In genomic region chr5:100091263-100091594, GRCm38 (mm10) we compare ENCODE assay signal across 9 mouse cellular contexts. TPM values are rescaled to one million over a fixed set of nuclear protein-coding genes. Genes with fewer than 3 reads are reported as not detected.
DNase-seq lines count a peak whose midpoint lies in the region; ATAC-seq lines count a peak whose summit lies in the region.
"Had no signal": no experiment of that assay in that cellular context is flagged by ENCODE, and none has a peak within 500 bp of the region (broad histone marks: within the 10 kb centered on the region; RNA-seq: fewer than 3 reads in every experiment).

No protein-coding gene starts in this region.

- peak overlapping the region; percentile 50 for H3K4me2 ChIP-seq in heart, embryonic 14.5 days (ENCODE audit: low read length)
- peak overlapping the region; percentile 27 for H3K4me2 ChIP-seq in forebrain, embryonic 15.5 days (replicated peaks)
- peak overlapping the region; percentile 41 for H3K4me2 ChIP-seq in limb, embryonic 15.5 days

- no peaks in the 10 kb centered on the region for H3K9me3 ChIP-seq in heart, embryonic 14.5 days (ENCODE audit: control insufficient read depth, low read length)
- no peaks in the 10 kb centered on the region for H3K9me3 ChIP-seq in embryonic facial prominence, embryonic 10.5 days
- no peaks in the 10 kb centered on the region for H3K9me3 ChIP-seq in forebrain, embryonic 15.5 days
- H3K9me3 ChIP-seq in limb, embryonic 15.5 days, result no peaks in the 10 kb centered on the region

- H3K36me3 ChIP-seq in heart, embryonic 14.5 days (ENCODE audit: control insufficient read depth, insufficient read depth, low read length), result no peaks in the 10 kb centered on the region
- H3K36me3 ChIP-seq in embryonic facial prominence, embryonic 10.5 days (replicated peaks), result no peaks in the 10 kb centered on the region
- H3K36me3 ChIP-seq in forebrain, embryonic 15.5 days, result no peaks in the 10 kb centered on the region
- no peaks in the 10 kb centered on the region for H3K36me3 ChIP-seq in limb, embryonic 15.5 days

- H3K4me1 ChIP-seq in heart, embryonic 14.5 days (ENCODE audit: control insufficient read depth in 2 of 2, insufficient read depth in 2 of 2, low read length in 2 of 2), result peaks cover 3 to 16% of the 10 kb centered on the region in 2 experiments
- H3K4me1 ChIP-seq in embryonic facial prominence, embryonic 10.5 days, result peaks cover 16% of the 10 kb centered on the region
- H3K4me1 ChIP-seq in forebrain, embryonic 15.5 days, result peaks cover 26% of the 10 kb centered on the region
- H3K4me1 ChIP-seq in limb, embryonic 15.5 days, result peaks cover 12% of the 10 kb centered on the region

- H3K27ac ChIP-seq in heart, embryonic 14.5 days (replicated peaks in 1 of 2; ENCODE audit: control insufficient read depth in 1 of 2, insufficient read depth in 1 of 2, low read depth in 2 of 2, low read length in 2 of 2), result no peak overlapping the region
- H3K27ac ChIP-seq in embryonic facial prominence, embryonic 10.5 days (replicated peaks), result no peak overlapping the region
- H3K27ac ChIP-seq in forebrain, embryonic 15.5 days (replicated peaks), result peak overlapping the region; percentile 86
- H3K27ac ChIP-seq in limb, embryonic 15.5 days, result no peak overlapping the region

- intact Hi-C loops in heart, postnatal 36 days (cut with DNase I), result no loop called here

- 49% methylated on average over 10 of the region's 10 CpGs for WGBS in heart, embryonic 14.5 days
- 51% methylated on average over 10 of the region's 10 CpGs for WGBS in embryonic facial prominence, embryonic 10.5 days
- WGBS in forebrain, embryonic 15.5 days, result 19% methylated on average over 10 of the region's 10 CpGs
- WGBS in limb, embryonic 15.5 days, result 23% methylated on average over 10 of the region's 10 CpGs

- no peak for DNase-seq in heart, postnatal 36 days
- DNase-seq in embryonic facial prominence, embryonic 10.5 days (ENCODE audit: low spot score), result no peak
- no peak for DNase-seq in adipocyte (ENCODE audit: low spot score)
- no peak for DNase-seq in thymus, postnatal 4 days
- no peak for DNase-seq in layer of hippocampus, postnatal 14 days (ENCODE audit: low spot score in 2 of 2)
- DNase-seq: thymus, adult 2 months had no signal

- H3K27me3 ChIP-seq in heart, embryonic 14.5 days (ENCODE audit: control insufficient read depth, insufficient read depth, low read length), result no peaks in the 10 kb centered on the region
- H3K27me3 ChIP-seq in embryonic facial prominence, embryonic 10.5 days (replicated peaks; ENCODE audit: low read depth, poor library complexity, severe bottlenecking), result peaks cover 13% of the 10 kb centered on the region; the same call in 1 of the 2 replicates
- H3K27me3 ChIP-seq in forebrain, embryonic 15.5 days, result no peaks in the 10 kb centered on the region
- H3K27me3 ChIP-seq in limb, embryonic 15.5 days, result 0 out of 2 replicates have a peak, but pooled peaks cover 3% of the 10 kb centered on the region

- peak overlapping the region; percentile 42; the same call in 1 of the 2 replicates for H3K9ac ChIP-seq in heart, embryonic 14.5 days (ENCODE audit: low read length)
- peak overlapping the region; percentile 18 for H3K9ac ChIP-seq in forebrain, embryonic 15.5 days (replicated peaks)
- H3K9ac ChIP-seq in limb, embryonic 15.5 days, result no peak overlapping the region

- 0 out of 4 replicates have a peak overlapping the region, but pooled peaks of 1 of the 2 experiments have one; percentile 0 for H3K4me3 ChIP-seq in heart, embryonic 14.5 days (ENCODE audit: control insufficient read depth in 1 of 2, insufficient read depth in 1 of 2, low read depth in 1 of 2, low read length in 2 of 2)
- H3K4me3 ChIP-seq in embryonic facial prominence, embryonic 10.5 days, result peak overlapping the region; percentile 40; the same call in 1 of the 2 replicates
- peak overlapping the region; percentile 9; the same call in 1 of the 2 replicates for H3K4me3 ChIP-seq in forebrain, embryonic 15.5 days
- no peak overlapping the region for H3K4me3 ChIP-seq in limb, embryonic 15.5 days

- ATAC-seq in heart, embryonic 14.5 days (ENCODE audit: insufficient number of reproducible peaks, insufficient read depth, low FRiP score, low read depth), result no peak
- ATAC-seq in forebrain, embryonic 15.5 days (replicated peaks), result peak; percentile 45; the same call in 1 of the 2 replicates
- no peak for ATAC-seq in limb, embryonic 15.5 days (ENCODE audit: insufficient number of reproducible peaks, low FRiP score, low TSS enrichment, low read depth)

RNA-seq across cellular contexts. Expression of gene Enoph1, which starts 51.4 kb away (rescaled TPM):
- 24.3 and 24.5 TPM in 2 replicates for polyA plus RNA-seq in heart, embryonic 14.5 days (2014; fragmentation: Nextera tagmentation; extraction: Ambion mirVana)
- total RNA-seq in heart, postnatal 36 days (2021), result 1 to 10 TPM; 6.5 to 8.6 TPM
- polyA plus RNA-seq in embryonic facial prominence, embryonic 10.5 days (2016; fragmentation: Nextera tagmentation; extraction: Ambion mirVana), result 60.3 and 60.9 TPM in 2 replicates
- polyA plus RNA-seq in forebrain, embryonic 15.5 days (2015; fragmentation: Nextera tagmentation; extraction: Ambion mirVana), result 57.6 and 58.3 TPM in 2 replicates
- polyA plus RNA-seq in limb, embryonic 15.5 days (2015; fragmentation: Nextera tagmentation; extraction: Ambion mirVana), result 42.6 and 43.6 TPM in 2 replicates
- 10 to 100 TPM; 50.2 to 52.1 TPM for total RNA-seq in layer of hippocampus, postnatal 14 days (2021)

RNA-seq across cellular contexts. Expression of gene Hnrnpdl, which starts 51.8 kb away (rescaled TPM):
- 95.1 and 97.3 TPM in 2 replicates for polyA plus RNA-seq in heart, embryonic 14.5 days (2014; fragmentation: Nextera tagmentation; extraction: Ambion mirVana)
- 10 to 100 TPM; 60.2 to 70.6 TPM for total RNA-seq in heart, postnatal 36 days (2021)
- 214 and 235 TPM in 2 replicates for polyA plus RNA-seq in embryonic facial prominence, embryonic 10.5 days (2016; fragmentation: Nextera tagmentation; extraction: Ambion mirVana)
- 256 and 258 TPM in 2 replicates for polyA plus RNA-seq in forebrain, embryonic 15.5 days (2015; fragmentation: Nextera tagmentation; extraction: Ambion mirVana)
- 135 and 148 TPM in 2 replicates for polyA plus RNA-seq in limb, embryonic 15.5 days (2015; fragmentation: Nextera tagmentation; extraction: Ambion mirVana)
- 100 to 1,000 TPM; 160 to 187 TPM for total RNA-seq in layer of hippocampus, postnatal 14 days (2021)
